Mouse (Mus musculus) CH12.LX (cell line): ENCODE data around the gene Nol8. TPM values are rescaled to one million over a fixed set of nuclear protein-coding genes. Genes with fewer than 3 reads are reported as not detected.

Experiments used
- DNase-seq: peaks from one replicate; pipeline ENCODE4 v3.0.0-alpha.2; 2013; ENCODE audit errors: extremely low read depth
- H3K27ac ChIP-seq: 2 replicates; pipeline ENCODE4 v1.5.1; 2012; ENCODE audit warnings: low read depth, mild to moderate bottlenecking, control low read depth, moderate library complexity; ENCODE audit not compliant: insufficient read depth
- H3K27me3 ChIP-seq: replicated peaks from 2 replicates; pipeline ENCODE3; 2012; ENCODE audit warnings: inconsistent platforms
- H3K36me3 ChIP-seq, 2 experiments: replicated peaks in 1 of 2; 2 replicates each; pipeline versions ENCODE3 to v1.6.1; 2012; ENCODE audit warnings: inconsistent platforms in 1 of 2, low read length in 1 of 2, mild to moderate bottlenecking in 1 of 2, mixed read lengths in 1 of 2, moderate library complexity in 1 of 2; ENCODE audit not compliant: control insufficient read depth in 1 of 2, insufficient read depth in 1 of 2
- H3K4me1 ChIP-seq, 2 experiments: 2 replicates each; pipeline ENCODE4 v1.6.1; 2012; ENCODE audit warnings: inconsistent platforms in 1 of 2, moderate library complexity in 1 of 2; ENCODE audit not compliant: insufficient read depth in 2 of 2, control insufficient read depth in 1 of 2
- H3K4me2 ChIP-seq: 2 replicates; pipeline ENCODE4 v1.6.1; 2012; ENCODE audit warnings: low read depth, mild to moderate bottlenecking, control low read depth; ENCODE audit not compliant: poor library complexity, insufficient read depth, severe bottlenecking
- H3K4me3 ChIP-seq, 3 experiments: fragments of 150-350 bp in 1 of 3; sonication (generic) in 1 of 3; replicated peaks in 1 of 3; 2 replicates each; pipeline versions ENCODE3 to v1.5.1; 2011 to 2012; ENCODE audit warnings: low read depth in 2 of 3, low read length in 2 of 3, mild to moderate bottlenecking in 2 of 3, moderate library complexity in 2 of 3, control low read depth in 1 of 3, improper control_type of control experiment in 1 of 3, inconsistent platforms in 1 of 3, mixed read lengths in 1 of 3; ENCODE audit not compliant: poor library complexity in 1 of 3
- H3K79me2 ChIP-seq: replicated peaks from 2 replicates; pipeline ENCODE4 v1.6.1; 2012; ENCODE audit warnings: mild to moderate bottlenecking, moderate library complexity; ENCODE audit not compliant: control insufficient read depth, poor library complexity, insufficient read depth, severe bottlenecking; ENCODE audit errors: extremely low read depth
- H3K9ac ChIP-seq: 2 replicates; pipeline ENCODE4 v1.6.1; 2012; ENCODE audit warnings: low read depth, mild to moderate bottlenecking, control low read depth, moderate library complexity; ENCODE audit not compliant: insufficient read depth
- H3K9me3 ChIP-seq: replicated peaks from 2 replicates; pipeline ENCODE3; 2012; ENCODE audit warnings: low read length, inconsistent platforms, mixed read lengths
- CTCF ChIP-seq, 2 experiments: IDR thresholded peaks in 1 of 2; conservative IDR thresholded peaks in 1 of 2; 2 replicates each; pipeline ENCODE4 v1.5.1; 2011 to 2012; ENCODE audit warnings: low read depth in 2 of 2, low read length in 2 of 2, improper control_type of control experiment in 1 of 2, inconsistent platforms in 1 of 2, mild to moderate bottlenecking in 1 of 2, moderate library complexity in 1 of 2
- E2F4 ChIP-seq: IDR thresholded peaks from 2 replicates; pipeline ENCODE4 v1.6.1; 2011; ENCODE audit warnings: low read depth, low read length, improper control_type of control experiment; ENCODE audit not compliant: insufficient replicate concordance
- HCFC1 ChIP-seq: IDR thresholded peaks from 2 replicates; pipeline ENCODE4 v1.6.1; 2012; ENCODE audit warnings: low read depth, mild to moderate bottlenecking, inconsistent platforms, low read length, improper control_type of control experiment
- JUN ChIP-seq: IDR thresholded peaks from 2 replicates; pipeline ENCODE4 v1.6.1; 2011; ENCODE audit warnings: low read depth, mild to moderate bottlenecking, low read length, improper control_type of control experiment, moderate library complexity; ENCODE audit not compliant: insufficient read depth
- MAFK ChIP-seq: IDR thresholded peaks from 2 replicates; pipeline ENCODE4 v1.6.1; 2011; ENCODE audit warnings: low read length, improper control_type of control experiment; ENCODE audit not compliant: insufficient replicate concordance
- MAX ChIP-seq: IDR thresholded peaks from 2 replicates; pipeline ENCODE4 v1.6.1; 2011; ENCODE audit warnings: low read length, improper control_type of control experiment
- MAZ ChIP-seq: IDR thresholded peaks from 2 replicates; pipeline ENCODE4 v1.6.1; 2012; ENCODE audit warnings: low read depth, mild to moderate bottlenecking, inconsistent platforms, low read length, improper control_type of control experiment, moderate library complexity
- MEF2A ChIP-seq: IDR thresholded peaks from 2 replicates; pipeline ENCODE4 v1.6.1; 2014; ENCODE audit warnings: low read depth, mild to moderate bottlenecking, inconsistent platforms, low read length, improper control_type of control experiment, borderline replicate concordance
- NRF1 ChIP-seq: IDR thresholded peaks from 2 replicates; pipeline ENCODE4 v1.6.1; 2014; ENCODE audit warnings: low read depth, mild to moderate bottlenecking, inconsistent platforms, low read length, improper control_type of control experiment, moderate library complexity
- POLR2A ChIP-seq: IDR thresholded peaks from 2 replicates; pipeline ENCODE4 v1.6.1; 2011; ENCODE audit warnings: low read depth, mild to moderate bottlenecking, improper control_type of control experiment, low read length
- POLR2AphosphoS2 ChIP-seq: IDR thresholded peaks from 2 replicates; pipeline ENCODE4 v1.6.1; 2011; ENCODE audit warnings: low read depth, low read length, improper control_type of control experiment
- RAD21 ChIP-seq: IDR thresholded peaks from 2 replicates; pipeline ENCODE4 v1.6.1; 2011; ENCODE audit warnings: low read depth, mild to moderate bottlenecking, low read length, improper control_type of control experiment, moderate library complexity
- USF1 ChIP-seq: IDR thresholded peaks from 2 replicates; pipeline ENCODE4 v1.6.1; 2014; ENCODE audit warnings: low read depth, mild to moderate bottlenecking, inconsistent platforms, low read length, improper control_type of control experiment
- ZC3H11A ChIP-seq: IDR thresholded peaks from 2 replicates; pipeline ENCODE4 v1.6.1; 2012; ENCODE audit warnings: low read depth, mild to moderate bottlenecking, inconsistent platforms, low read length, improper control_type of control experiment
- ZNF384 ChIP-seq: IDR thresholded peaks from 2 replicates; pipeline ENCODE4 v1.6.1; 2012; ENCODE audit warnings: low read depth, low read length, improper control_type of control experiment, inconsistent platforms
- dilution Hi-C: fragments of 300-500 bp; cut with MboI; formaldehyde crosslinking; loops from 2 replicates; pipeline ENCODE4 v1.14.3; 2020; ENCODE audit warnings: low sequenced_read_pairs; ENCODE audit not compliant: extremely low pct_unique_long_range_greater_than_20kb, extremely low pct_ligation_motif_present
- in situ Hi-C: fragments of 300-500 bp; cut with MboI; formaldehyde crosslinking; loops from 3 replicates; pipeline ENCODE4 v1.14.3; 2019; ENCODE audit warnings: low sequenced_read_pairs, low pct_ligation_motif_present, low pct_unique_long_range_greater_than_20kb, mixed read lengths
- polyA plus RNA-seq: library from polyadenylated mRNA; unstranded; fragments of >175 nt; gene quantifications from 2 replicates; pipeline ENCODE4 v1.2.1, GENCODE M21; 2012; ENCODE audit warnings: low read depth; ENCODE audit not compliant: insufficient read length
- total RNA-seq, 2 experiments: library from RNA; depleted of rRNA; stranded (reverse); fragments of 300-350 nt in 1 of 2; fragments of >200 nt in 1 of 2; gene quantifications; 2 replicates each; pipeline ENCODE4 v1.2.3; 2012 to 2014

Nol8 gene
- total and polyA plus RNA-seq, 3 experiments = 14.9 to 33.4 (median 32.8) TPM

DNA sequence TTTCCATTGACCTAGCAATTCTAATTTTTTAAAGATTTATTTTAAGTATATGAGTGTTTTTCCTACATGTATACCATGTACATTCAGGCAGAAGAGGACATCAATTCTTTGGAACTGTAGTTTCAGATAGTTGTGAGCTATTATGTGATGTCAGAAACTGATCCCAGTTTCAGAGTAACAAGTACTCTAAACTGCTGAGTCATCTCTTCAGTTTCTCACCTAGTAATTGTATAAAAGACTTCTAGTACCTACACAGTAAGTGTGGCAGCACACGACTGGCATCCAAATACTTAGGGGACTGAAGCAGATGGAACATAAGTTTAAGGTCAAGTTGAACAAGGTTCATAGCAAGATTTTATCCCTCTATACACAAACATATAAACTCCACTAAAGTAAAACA is 6.9 kb upstream of the Nol8 start:
- H3K9ac ChIP-seq = no peak overlapping the region
- no peak overlapping the region for H3K4me2 ChIP-seq
- H3K27me3 ChIP-seq = no peaks in the 10 kb centered on the region
- H3K79me2 ChIP-seq = no peaks in the 10 kb centered on the region
- TF ChIP-seq JUN (no peak), USF1 (no peak), ZC3H11A (no peak), MAFK (peak; percentile 87), MAX (no peak)
- H3K4me3 ChIP-seq = no peak overlapping the region
- H3K27ac ChIP-seq = no peak overlapping the region
- DNase-seq = no peak
- H3K36me3 ChIP-seq = peaks cover 2 to 18% of the 10 kb centered on the region in 2 experiments
- H3K4me1 ChIP-seq = peaks cover 0 to 17% of the 10 kb centered on the region in 2 experiments; a peak in 2 of 4 replicates
- in situ Hi-C loops = loop anchor here (10.0 kb wide), 1 partner anchor 201 kb away; no protein-coding TSS in a partner anchor
- H3K9me3 ChIP-seq = no peaks in the 10 kb centered on the region
- dilution Hi-C loops = no loop called here

DNA sequence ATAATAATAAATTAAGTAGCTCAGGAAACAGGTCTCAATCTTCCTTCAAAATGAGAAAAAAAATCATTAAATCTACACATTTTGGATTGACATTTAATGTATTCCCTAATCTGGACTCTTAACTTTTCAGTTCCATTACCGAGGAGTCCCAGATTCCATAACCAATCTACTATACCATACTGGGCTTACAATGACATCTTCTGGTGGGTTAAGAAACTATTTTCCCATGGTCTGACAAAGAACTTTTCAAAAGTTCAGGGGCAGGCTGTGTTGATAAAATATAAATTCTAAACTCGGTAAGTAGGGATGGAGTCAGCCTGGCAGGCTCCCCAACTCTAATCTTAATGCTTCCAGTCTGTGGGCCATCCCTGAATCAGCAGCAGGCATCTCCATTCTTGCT is 1.7 kb upstream of the Nol8 start:
- DNase-seq = no peak
- no peak overlapping the region for H3K4me3 ChIP-seq
- H3K79me2 ChIP-seq = peaks cover 12% of the 10 kb centered on the region
- H3K27ac ChIP-seq = no peak overlapping the region
- H3K9ac ChIP-seq = peak overlapping the region; percentile 68; the same call in 1 of the 2 replicates
- H3K4me1 ChIP-seq = peaks cover 0 to 31% of the 10 kb centered on the region in 2 experiments; a peak in 2 of 4 replicates
- no peaks in the 10 kb centered on the region for H3K9me3 ChIP-seq
- no peaks in the 10 kb centered on the region for H3K27me3 ChIP-seq
- in situ Hi-C loops = no loop called here
- dilution Hi-C loops = no loop called here
- peak overlapping the region; percentile 51 for H3K4me2 ChIP-seq
- TF ChIP-seq JUN (no peak), POLR2AphosphoS2 (no peak), POLR2A (no peak), HCFC1 (no peak), CTCF (conservative IDR thresholded peaks at IDR 0.05 in 1 of 2, IDR thresholded peaks at IDR 0.05 in 1 of 2; ENCODE audit: low read depth in 2 of 2, low read length in 2 of 2) (peak in 1 of 2 experiments; percentile 33; a peak in 2 of 4 replicates), RAD21 (peak; percentile 28), ZNF384 (no peak), MEF2A (no peak)
- H3K36me3 ChIP-seq = peaks cover 0 to 15% of the 10 kb centered on the region in 2 experiments

DNA sequence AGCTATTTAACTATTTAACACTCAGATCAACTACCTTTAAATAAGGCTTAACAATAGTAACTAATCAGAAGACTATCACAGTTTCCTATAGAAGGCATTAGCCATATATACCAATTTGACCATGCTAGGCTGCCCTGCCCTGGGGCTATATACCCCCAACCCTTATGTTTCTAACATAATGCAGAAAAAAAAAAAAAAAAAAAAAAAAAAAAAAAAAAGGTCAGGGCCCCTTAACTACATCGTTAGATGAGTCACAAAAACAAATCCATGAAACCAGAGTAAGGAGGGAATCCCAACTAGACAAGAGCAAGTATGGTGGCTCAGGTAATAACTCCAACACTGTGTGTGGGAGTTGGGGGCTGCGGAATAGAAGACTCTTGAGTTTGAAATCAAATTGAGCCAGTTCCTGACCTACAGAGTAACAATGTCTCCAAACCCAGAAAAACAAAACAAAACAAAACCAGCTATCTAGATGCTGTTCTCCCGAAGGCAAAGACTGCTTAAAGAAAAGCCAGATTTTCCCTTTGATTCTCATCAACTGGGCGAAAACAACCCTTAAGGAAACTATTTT is 1.0 kb upstream of the Nol8 start:
- peak overlapping the region; percentile 90 to 96 (median 96) for H3K4me3 ChIP-seq
- H3K27ac ChIP-seq = no peak overlapping the region
- H3K4me2 ChIP-seq = peak overlapping the region; percentile 97
- H3K79me2 ChIP-seq = peaks cover 12% of the 10 kb centered on the region
- no peaks in the 10 kb centered on the region for H3K9me3 ChIP-seq
- H3K9ac ChIP-seq = peak overlapping the region; percentile 68
- H3K36me3 ChIP-seq = peaks cover 2 to 18% of the 10 kb centered on the region in 2 experiments
- TF ChIP-seq E2F4 (no peak), ZNF384 (peak; percentile 85), MAZ (no peak), NRF1 (no peak)
- peak; percentile 9 for DNase-seq
- in situ Hi-C loops = no loop called here
- H3K27me3 ChIP-seq = no peaks in the 10 kb centered on the region
- H3K4me1 ChIP-seq = peaks cover 0 to 26% of the 10 kb centered on the region in 2 experiments; a peak in 2 of 4 replicates
- dilution Hi-C loops = no loop called here
